Mouse (Mus musculus): Measurements from ENCODE around the gene Map3k3.

The Map3k3 gene

DNA sequence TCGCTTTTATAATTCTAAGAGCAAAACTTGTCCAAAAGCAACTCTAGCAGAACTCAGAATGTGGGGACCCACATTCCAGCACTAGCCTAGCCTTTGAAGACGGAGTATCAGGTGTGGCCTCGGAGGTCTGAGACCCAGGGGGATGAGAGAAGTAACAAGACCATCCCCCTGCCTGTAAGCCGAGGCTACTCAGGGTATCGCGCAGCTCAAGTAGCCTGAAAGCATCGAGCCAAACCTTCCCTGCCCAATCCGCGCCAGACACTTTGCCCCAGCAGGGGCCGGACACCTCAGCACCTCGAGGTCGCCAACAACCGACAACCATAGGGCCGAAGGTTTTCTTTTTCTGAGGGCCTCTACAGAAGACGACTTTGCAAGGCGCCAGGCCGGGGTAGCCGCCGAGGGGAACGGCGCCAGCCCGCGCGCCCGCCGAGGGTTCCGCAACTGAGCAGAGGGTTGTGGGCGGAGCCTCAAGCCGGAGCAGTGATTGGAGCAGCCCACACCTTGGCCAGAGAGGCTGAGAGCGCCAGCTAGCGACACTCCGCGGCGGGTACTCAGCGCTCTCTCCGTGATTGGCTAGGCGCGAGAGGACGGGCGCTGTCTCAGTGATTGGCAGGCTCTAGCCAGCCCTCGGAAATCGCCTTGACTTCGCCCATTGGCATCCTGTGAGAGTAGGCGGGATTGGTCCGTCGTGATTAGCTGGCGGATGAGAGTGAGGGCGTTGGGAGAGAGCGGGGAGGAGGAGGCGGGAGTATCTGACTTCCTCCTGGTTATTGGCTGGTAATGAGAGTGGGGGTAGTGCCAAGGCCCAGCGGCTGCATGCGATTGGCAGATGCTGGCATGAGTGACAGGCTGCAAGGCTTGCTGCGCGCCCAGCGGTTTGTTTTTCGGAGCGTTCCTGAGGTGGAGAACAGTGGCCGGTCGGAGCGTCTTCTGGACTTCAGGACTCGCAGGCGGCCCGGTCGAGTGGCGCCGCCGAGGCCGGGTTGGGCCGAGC lies at the start of gene Map3k3:
TSS of gene Map3k3 (plus strand) at position 906 of the 994 bp plus-strand sequence.
- DNase-seq (ENCODE audit: low read depth): peak; percentile 100

GRCm38 (mm10) chr11:106034986-106035385 lies 49.4 kb upstream of the Map3k3 start:
- DNase-seq (ENCODE audit: low read depth): no peak

GRCm38 (mm10) chr11:106036548-106037417 lies 47.6 kb upstream of the Map3k3 start, which contains the start of gene Dcaf7:
Gene Dcaf7, plus strand, starts transcription at chr11:106036872.
- peak; percentile 98 for DNase-seq (ENCODE audit: low read depth)

DNA sequence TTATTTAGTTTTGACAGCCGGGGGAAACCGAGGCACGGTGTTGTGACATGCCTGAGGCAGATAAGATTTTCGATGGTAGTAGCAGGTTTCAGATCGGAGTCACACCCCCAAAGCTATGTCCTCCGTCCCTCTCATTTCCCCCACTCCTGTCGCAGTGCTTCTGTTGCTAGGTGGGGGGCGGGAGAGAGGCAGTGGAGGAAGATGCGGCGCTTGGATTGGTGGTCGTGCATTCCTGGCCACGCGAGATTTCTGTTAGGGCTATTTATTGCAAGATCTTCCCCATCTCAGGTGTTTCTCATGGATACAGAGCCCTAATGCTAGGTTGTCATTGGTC lies 47.0 kb upstream of the Map3k3 start:
- peak; percentile 82 for DNase-seq (ENCODE audit: low read depth)

DNA sequence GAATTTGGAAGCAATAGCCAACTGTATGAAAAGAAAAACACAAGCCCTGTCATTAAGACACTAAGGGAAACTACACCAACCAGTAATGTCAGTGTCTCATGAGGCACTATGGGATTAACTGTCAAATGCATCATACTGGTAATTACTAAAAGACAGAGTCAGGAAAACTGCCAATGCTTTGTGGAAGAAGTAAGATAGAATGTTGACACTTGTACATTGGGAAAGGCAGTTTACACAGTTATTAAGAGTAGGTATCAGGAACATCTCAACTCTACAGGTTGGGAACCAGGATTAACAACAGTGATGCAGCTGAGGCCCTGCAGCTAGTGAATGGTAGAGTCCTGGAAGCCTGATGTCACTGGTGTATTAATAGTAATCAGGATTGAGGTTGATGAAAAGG lies 40.1 kb upstream of the Map3k3 start:
- no peak for DNase-seq (ENCODE audit: low read depth)

DNA sequence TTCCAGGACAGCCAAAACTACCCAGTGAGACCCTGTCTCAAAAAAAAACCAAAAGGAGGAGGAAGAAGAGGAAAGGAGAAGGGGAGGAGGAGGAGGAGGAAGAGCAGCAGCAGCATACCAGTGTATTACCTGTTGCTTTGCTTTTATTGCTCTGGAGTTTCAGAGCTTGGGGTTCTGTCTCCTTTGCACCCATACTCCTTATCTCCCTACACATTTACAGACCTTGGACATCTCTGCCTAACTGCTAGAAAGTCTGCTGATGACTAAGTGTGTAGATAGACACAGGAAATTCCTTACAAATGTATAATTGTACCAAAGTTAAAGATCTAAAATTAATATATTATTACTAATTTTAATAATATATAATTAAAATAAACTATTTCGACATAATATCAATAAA lies 39.2 kb upstream of the Map3k3 start:
- no peak for DNase-seq (ENCODE audit: low read depth)

DNA sequence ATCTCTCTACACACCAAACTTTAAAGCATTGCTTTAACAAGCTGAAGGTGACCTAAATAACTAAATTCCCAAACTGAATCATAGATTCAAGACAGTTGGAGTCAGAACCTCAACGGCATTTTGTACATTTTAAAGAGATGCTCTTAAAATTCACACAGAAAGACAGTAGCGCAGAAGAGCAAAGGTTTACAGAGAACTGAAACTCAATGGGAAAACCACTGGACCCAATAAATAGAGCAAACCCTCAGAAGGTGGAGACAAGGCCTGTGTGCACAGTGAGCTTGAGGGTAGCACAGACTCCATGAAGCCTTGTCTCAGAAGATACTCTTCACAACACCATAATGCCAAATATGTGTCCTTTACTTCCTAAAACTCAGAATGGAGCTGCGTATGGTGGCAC lies 38.6 kb upstream of the Map3k3 start:
- DNase-seq (ENCODE audit: low read depth): no peak

GRCm38 (mm10) chr11:106046584-106046983 lies 37.8 kb upstream of the Map3k3 start:
- no peak for DNase-seq (ENCODE audit: low read depth)

DNA sequence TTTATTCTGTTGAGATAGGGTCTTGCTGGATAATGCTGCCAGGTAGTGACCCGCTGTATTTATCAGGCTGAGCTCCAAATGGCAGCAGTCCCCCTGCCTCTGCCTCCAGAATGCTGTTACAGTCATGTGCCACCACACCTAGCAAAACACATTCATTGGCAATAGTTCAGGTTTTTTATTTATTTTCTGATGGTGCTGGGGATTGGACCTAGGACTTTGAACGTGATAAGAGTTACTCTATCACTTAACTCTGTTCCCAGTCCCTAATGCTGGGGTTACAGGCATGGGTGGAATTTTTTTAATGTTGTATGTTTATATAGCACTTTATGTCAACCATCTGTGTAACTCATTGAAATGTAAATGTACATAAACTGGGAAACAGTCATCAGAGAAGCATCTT lies 30.5 kb upstream of the Map3k3 start:
- DNase-seq (ENCODE audit: low read depth): no peak

DNA sequence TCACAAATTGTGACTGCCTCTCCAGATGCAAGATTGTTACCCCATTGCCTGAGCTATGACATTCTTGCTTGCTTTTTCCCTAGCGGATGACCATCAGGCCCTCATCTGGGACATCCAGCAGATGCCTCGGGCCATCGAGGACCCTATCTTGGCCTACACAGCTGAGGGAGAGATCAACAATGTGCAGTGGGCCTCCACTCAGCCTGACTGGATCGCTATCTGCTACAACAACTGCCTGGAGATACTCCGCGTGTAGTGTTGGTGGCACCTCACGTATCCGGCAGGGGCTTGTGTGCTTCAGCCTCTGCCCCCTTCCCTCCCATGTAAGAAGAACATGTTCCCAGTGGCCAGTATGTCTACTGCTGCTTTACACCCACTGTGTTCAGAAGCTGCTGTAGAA lies 29.8 kb upstream of the Map3k3 start:
- no peak for DNase-seq (ENCODE audit: low read depth)

DNA sequence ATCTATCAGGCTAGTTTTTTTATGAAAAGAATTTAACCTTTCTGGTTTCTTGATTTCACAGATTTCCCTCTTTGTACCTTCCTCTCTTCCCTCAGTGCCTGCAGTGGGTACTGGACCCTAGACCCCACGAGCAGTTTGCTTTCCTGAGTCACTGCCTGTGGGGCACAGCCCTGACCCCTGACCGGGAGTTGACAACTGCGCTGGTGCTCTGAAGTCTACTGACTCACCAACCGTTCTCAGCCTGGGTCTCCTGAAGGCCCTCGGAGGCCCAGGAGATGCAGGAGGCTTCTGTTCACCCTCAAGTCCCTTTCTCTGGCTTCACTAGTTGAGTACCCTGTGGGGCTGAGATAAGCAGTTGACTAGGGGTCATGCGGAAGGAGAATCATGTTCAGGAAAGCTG lies 29.1 kb upstream of the Map3k3 start:
- no peak for DNase-seq (ENCODE audit: low read depth)

DNA sequence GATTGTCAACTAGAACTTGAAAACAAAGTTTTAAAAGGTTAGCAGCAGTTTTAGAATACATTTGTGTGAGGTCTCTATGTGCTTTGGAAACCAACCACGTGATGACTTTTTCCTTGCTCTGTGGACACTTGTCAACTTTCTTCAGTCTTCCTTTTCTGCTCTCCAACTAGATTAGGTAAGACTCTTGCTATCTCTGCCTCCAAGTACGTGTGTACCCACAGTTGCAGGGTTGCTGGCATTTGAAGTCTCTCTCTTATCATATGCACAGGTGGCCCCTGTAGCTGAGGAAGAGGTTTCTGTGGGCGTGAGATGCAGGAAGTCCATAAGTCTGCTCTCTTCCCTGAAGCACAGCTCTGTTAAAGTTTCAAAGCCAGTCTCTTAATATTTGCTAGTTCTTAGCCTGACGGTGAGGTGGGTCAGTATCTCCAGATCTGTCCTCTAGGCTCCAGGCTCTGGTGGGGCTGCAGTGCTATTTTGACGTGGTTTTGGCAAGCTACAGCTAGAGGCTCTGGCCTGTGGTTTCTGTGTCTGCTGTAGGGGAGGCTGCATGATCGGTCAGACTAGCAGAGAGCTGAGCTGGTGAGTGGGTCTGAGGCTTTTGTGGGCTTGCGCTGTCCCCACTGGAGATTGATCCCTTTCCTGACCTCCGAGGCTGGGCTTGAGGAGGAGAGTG lies 27.5 kb upstream of the Map3k3 start:
- peak; percentile 98 for DNase-seq (ENCODE audit: low read depth)

- DNase-seq (ENCODE audit: low read depth): no peak
These were observed 26.4 kb upstream of the Map3k3 start for GRCm38 (mm10) chr11:106058020-106058419.

DNA sequence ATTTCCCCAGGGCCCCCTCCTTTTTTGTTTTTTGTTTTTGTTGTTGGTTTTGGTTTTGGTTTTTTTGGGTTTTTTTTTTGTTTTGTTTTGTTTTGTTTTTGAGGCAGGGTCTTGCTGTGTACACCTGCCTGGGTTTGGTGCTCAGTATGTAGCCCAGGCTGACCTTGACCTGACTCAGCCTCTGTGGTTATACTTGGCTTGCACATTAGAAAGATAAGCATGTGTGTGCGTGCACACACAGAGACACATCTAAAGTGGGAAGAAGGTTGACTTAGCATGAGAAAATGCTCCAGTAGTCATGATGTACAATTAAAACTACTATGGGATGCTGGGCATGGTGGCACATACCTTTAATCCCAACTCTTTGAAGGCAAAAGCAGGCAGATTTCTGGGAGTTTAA lies 23.9 kb upstream of the Map3k3 start:
- peak; percentile 58 for DNase-seq (ENCODE audit: low read depth)

DNA sequence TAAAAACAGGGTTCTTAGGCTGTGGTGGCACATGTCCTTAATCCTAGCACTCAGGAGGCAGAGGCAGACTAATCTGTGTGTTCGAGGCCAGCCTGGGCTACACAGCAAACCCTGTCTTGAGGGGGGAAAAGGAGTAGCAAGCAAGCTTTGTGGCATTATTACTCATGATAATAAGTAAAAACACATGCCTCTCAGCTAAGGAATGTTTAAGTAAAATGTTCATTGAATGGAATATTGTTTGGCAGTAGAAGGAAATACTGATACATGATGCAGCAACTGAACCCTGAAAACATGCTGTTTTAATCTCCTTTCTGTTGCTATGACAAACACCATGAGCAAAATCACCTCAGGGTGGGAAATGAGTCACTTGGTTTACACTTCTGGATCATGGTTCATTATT lies 23.1 kb upstream of the Map3k3 start:
- DNase-seq (ENCODE audit: low read depth): peak; percentile 43

DNA sequence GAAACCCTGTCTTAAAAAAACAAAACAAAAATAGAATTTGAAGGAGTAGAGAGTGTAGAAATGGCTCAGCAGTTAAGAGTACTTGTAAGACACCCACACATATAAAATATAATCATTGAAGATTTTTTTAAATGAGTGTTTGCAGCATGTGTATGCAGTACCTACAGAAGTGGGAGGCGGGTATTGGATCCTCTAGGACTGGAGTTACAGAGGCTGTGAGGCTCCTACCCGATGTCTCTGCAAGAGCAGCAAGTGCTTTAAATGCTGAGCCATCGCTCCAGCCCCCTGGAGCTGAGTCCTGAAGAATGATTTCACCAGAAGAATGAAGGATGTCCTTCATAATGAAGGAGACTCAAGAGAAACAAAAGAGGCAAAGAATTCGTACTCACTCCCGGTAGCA lies 20.7 kb upstream of the Map3k3 start:
- no peak for DNase-seq (ENCODE audit: low read depth)

DNA sequence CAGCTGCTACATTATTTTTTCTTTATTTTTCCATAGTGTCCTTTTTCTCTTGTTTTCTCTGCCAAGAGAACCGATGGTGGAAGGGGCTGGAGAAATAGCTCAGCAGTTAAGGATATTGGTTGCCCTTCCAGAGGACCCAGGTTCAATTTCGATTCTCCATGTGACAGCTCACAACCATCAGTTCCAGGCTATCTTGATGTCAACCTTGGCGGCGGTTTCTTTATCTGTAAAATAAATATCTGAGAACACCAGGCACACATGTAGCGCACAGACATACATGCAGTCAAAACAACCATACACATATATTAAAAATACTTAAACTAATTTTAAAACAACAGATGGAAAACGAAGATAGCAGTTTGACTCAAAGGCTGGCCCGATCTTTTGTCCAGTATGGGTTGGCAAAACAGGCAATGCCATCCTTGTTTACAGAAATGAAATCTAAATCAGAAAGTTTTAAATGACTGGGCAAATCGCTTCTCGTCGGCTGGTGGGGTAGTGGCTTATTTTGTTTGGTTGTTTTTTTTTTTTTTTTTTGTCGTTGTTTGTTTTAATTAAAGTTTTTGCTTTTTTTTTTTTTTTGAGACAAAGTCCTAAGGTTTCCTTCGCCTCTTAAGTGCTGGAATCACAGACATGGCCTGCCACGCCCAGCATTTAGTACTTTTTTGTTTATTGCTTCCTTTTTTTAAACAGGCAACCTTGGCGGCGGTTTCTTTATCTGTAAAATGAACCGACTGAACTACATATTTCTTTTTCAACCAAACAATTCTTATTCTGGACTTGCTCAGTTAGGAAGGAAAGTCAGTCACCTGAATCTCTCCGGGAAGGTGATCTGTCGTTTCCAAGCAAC lies 19.1 kb upstream of the Map3k3 start:
- DNase-seq (ENCODE audit: low read depth): no peak

- peak; percentile 96 for DNase-seq (ENCODE audit: low read depth)
These were observed 18.4 kb upstream of the Map3k3 start, which contains the start of gene Taco1 for GRCm38 (mm10) chr11:106065923-106066571. Gene Taco1, plus strand, starts transcription at chr11:106066061.

GRCm38 (mm10) chr11:106066616-106067015 lies 17.8 kb upstream of the Map3k3 start:
- DNase-seq (ENCODE audit: low read depth): peak; percentile 85

DNA sequence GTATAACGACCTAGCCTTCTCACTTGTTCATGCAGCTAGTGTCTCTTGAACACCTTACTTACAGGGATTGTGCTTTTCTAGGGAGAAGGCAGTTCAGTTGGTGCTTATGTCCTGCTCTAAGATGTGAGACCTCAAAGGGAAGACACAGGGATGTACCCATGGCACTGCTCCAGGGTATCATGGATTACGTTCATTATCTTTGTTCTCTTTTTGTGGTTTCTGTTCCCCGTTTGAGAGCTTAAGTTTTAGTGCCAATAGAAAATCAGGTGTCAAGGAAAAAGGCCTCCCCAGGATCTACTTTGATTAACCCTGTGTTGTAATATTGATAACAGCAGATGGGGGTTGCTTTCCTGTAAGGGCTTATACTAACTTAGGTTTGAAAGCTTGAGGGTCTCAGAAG lies 10.6 kb upstream of the Map3k3 start:
- no peak for DNase-seq (ENCODE audit: low read depth)

- peak; percentile 89 for DNase-seq (ENCODE audit: low read depth)
These were observed 8.1 kb upstream of the Map3k3 start for GRCm38 (mm10) chr11:106076321-106076720.

All from 416B (cell line).